Mouse (Mus musculus) T-helper 2 cell (primary cell): Measurements from ENCODE around the gene Swsap1.

Experiments
- in situ Hi-C: fragments of 300-600 bp; cut with MboI, MseI; formaldehyde crosslinking; loops from one replicate; pipeline ENCODE4 v1.15.1; 2025; ENCODE audit warnings: high pct_unique_total_duplicates

Gene Swsap1

GRCm38 (mm10) chr9:21962416-21963059, 7.0 kb downstream of the Swsap1 start:
- in situ Hi-C loops = no loop called here

GRCm38 (mm10) chr9:21963417-21963816, 7.9 kb downstream of the Swsap1 start, which contains the start of gene Epor:
Gene Epor, minus strand, starts transcription at chr9:21963506.
- in situ Hi-C loops = no loop called here

GRCm38 (mm10) chr9:21968883-21969282, 13.3 kb downstream of the Swsap1 start:
- in situ Hi-C loops = no loop called here

- in situ Hi-C loops = no loop called here
These were observed 13.7 kb downstream of the Swsap1 start for GRCm38 (mm10) chr9:21969304-21969703.

GRCm38 (mm10) chr9:21976626-21977175, 21.1 kb downstream of the Swsap1 start:
- in situ Hi-C loops = no loop called here

- in situ Hi-C loops = no loop called here
These were observed 21.8 kb downstream of the Swsap1 start for GRCm38 (mm10) chr9:21977331-21977730.

- in situ Hi-C loops = no loop called here
These were observed 22.4 kb downstream of the Swsap1 start for GRCm38 (mm10) chr9:21977972-21978371.

GRCm38 (mm10) chr9:21978398-21979128, 23.0 kb downstream of the Swsap1 start:
- in situ Hi-C loops = no loop called here

- in situ Hi-C loops = no loop called here
These were observed 28.4 kb downstream of the Swsap1 start for GRCm38 (mm10) chr9:21983911-21984310.

GRCm38 (mm10) chr9:21987592-21988342, 32.2 kb downstream of the Swsap1 start:
- in situ Hi-C loops = loop anchor here (5.0 kb wide), 1 partner anchor 45 kb away; no protein-coding TSS in a partner anchor

- in situ Hi-C loops = loop anchor here (5.0 kb wide), 1 partner anchor 44 kb away; no protein-coding TSS in a partner anchor
These were observed 33.0 kb downstream of the Swsap1 start for GRCm38 (mm10) chr9:21988421-21989101.

GRCm38 (mm10) chr9:21989230-21990110, 33.9 kb downstream of the Swsap1 start, which contains the start of gene Rgl3:
Gene Rgl3, minus strand, starts transcription at chr9:21989446.
- in situ Hi-C loops = loop anchor here (5.0 kb wide), 1 partner anchor 43 kb away; no protein-coding TSS in a partner anchor

GRCm38 (mm10) chr9:21992227-21992626, 36.7 kb downstream of the Swsap1 start:
- in situ Hi-C loops = no loop called here

GRCm38 (mm10) chr9:21996178-21996867, 40.8 kb downstream of the Swsap1 start:
- in situ Hi-C loops = no loop called here

GRCm38 (mm10) chr9:22000296-22000695, 44.7 kb downstream of the Swsap1 start:
- in situ Hi-C loops = no loop called here

GRCm38 (mm10) chr9:22001633-22002032, 46.1 kb downstream of the Swsap1 start:
- in situ Hi-C loops = no loop called here

- in situ Hi-C loops = no loop called here
These were observed 46.9 kb downstream of the Swsap1 start, which contains the start of the genes Ccdc151 and Prkcsh for GRCm38 (mm10) chr9:22002194-22003162. Gene Ccdc151, minus strand, starts transcription at chr9:22002634. Gene Prkcsh, plus strand, starts transcription at chr9:22002806.

GRCm38 (mm10) chr9:22003163-22003554, 47.6 kb downstream of the Swsap1 start:
- in situ Hi-C loops = no loop called here
